Mouse (Mus musculus): Measurements from ENCODE around the gene Kcnj8. TPM values are rescaled to one million over a fixed set of nuclear protein-coding genes. Genes with fewer than 3 reads are reported as not detected.

The Kcnj8 gene
- polyA plus RNA-seq, 1 experiment from 2014 or later: 1.00 TPM

GRCm38 (mm10) chr6:142542082-142542799, 29.2 kb downstream of the Kcnj8 start:
- Histone ChIP-seq H3K4me1 (peaks cover 4% of the 10 kb centered on the region; the same call in 1 of the 2 replicates), H3K27ac (replicated peaks) (no peak overlapping the region), H3K9me3 (no peaks in the 10 kb centered on the region), H3K36me3 (replicated peaks) (no peaks in the 10 kb centered on the region), H3K4me3 (no peak overlapping the region), H3K27me3 (replicated peaks; ENCODE audit: low read depth, poor library complexity, severe bottlenecking) (no peaks in the 10 kb centered on the region)
- no peak for DNase-seq (ENCODE audit: low spot score)
- 85% methylated on average over 8 of the region's 8 CpGs for WGBS

- H3K9me3 ChIP-seq: no peaks in the 10 kb centered on the region
- DNase-seq (ENCODE audit: low spot score): no peak
- H3K27ac ChIP-seq (replicated peaks): no peak overlapping the region
- 92% methylated on average over 10 of the region's 10 CpGs for WGBS
- no peaks in the 10 kb centered on the region for H3K27me3 ChIP-seq (replicated peaks; ENCODE audit: low read depth, poor library complexity, severe bottlenecking)
- H3K4me3 ChIP-seq: no peak overlapping the region
- H3K36me3 ChIP-seq (replicated peaks): no peaks in the 10 kb centered on the region
- peaks cover 4% of the 10 kb centered on the region; the same call in 1 of the 2 replicates for H3K4me1 ChIP-seq
These were observed 30.8 kb downstream of the Kcnj8 start for GRCm38 (mm10) chr6:142540561-142541160.

- no peaks in the 10 kb centered on the region for H3K36me3 ChIP-seq (replicated peaks)
- 83% methylated on average over 5 of the region's 5 CpGs for WGBS
- no peaks in the 10 kb centered on the region for H3K27me3 ChIP-seq (replicated peaks; ENCODE audit: low read depth, poor library complexity, severe bottlenecking)
- no peak overlapping the region for H3K27ac ChIP-seq (replicated peaks)
- no peak for DNase-seq (ENCODE audit: low spot score)
- no peaks in the 10 kb centered on the region for H3K9me3 ChIP-seq
- peaks cover 2% of the 10 kb centered on the region; the same call in 1 of the 2 replicates for H3K4me1 ChIP-seq
- no peak overlapping the region for H3K4me3 ChIP-seq
These were observed 31.3 kb downstream of the Kcnj8 start for GRCm38 (mm10) chr6:142540131-142540530.

- no peak for DNase-seq (ENCODE audit: low spot score)
- H3K9me3 ChIP-seq: no peaks in the 10 kb centered on the region
- H3K27me3 ChIP-seq (replicated peaks; ENCODE audit: low read depth, poor library complexity, severe bottlenecking): no peaks in the 10 kb centered on the region
- H3K4me3 ChIP-seq: no peak overlapping the region
- H3K36me3 ChIP-seq (replicated peaks): no peaks in the 10 kb centered on the region
- no peaks in the 10 kb centered on the region for H3K4me1 ChIP-seq
- 83% methylated on average over 17 of the region's 17 CpGs for WGBS
- no peak overlapping the region for H3K27ac ChIP-seq (replicated peaks)
These were observed 32.9 kb downstream of the Kcnj8 start for GRCm38 (mm10) chr6:142538503-142538902.

GRCm38 (mm10) chr6:142533412-142533811, 38.0 kb downstream of the Kcnj8 start:
- DNase-seq (ENCODE audit: low spot score): no peak
- 84% methylated on average over 5 of the region's 5 CpGs for WGBS
- Histone ChIP-seq H3K27me3 (replicated peaks; ENCODE audit: low read depth, poor library complexity, severe bottlenecking) (no peaks in the 10 kb centered on the region), H3K36me3 (replicated peaks) (no peaks in the 10 kb centered on the region), H3K9me3 (no peaks in the 10 kb centered on the region), H3K4me3 (no peak overlapping the region), H3K27ac (replicated peaks) (no peak overlapping the region), H3K4me1 (no peaks in the 10 kb centered on the region)

GRCm38 (mm10) chr6:142532686-142533085, 38.7 kb downstream of the Kcnj8 start:
- Histone ChIP-seq H3K27ac (replicated peaks) (no peak overlapping the region), H3K4me3 (no peak overlapping the region), H3K4me1 (no peaks in the 10 kb centered on the region), H3K9me3 (no peaks in the 10 kb centered on the region), H3K36me3 (replicated peaks) (no peaks in the 10 kb centered on the region), H3K27me3 (replicated peaks; ENCODE audit: low read depth, poor library complexity, severe bottlenecking) (no peaks in the 10 kb centered on the region)
- 93% methylated on average over 2 of the region's 2 CpGs for WGBS
- DNase-seq (ENCODE audit: low spot score): no peak

GRCm38 (mm10) chr6:142532141-142532540, 39.3 kb downstream of the Kcnj8 start:
- Histone ChIP-seq H3K27ac (replicated peaks) (no peak overlapping the region), H3K36me3 (replicated peaks) (no peaks in the 10 kb centered on the region), H3K4me1 (no peaks in the 10 kb centered on the region), H3K4me3 (no peak overlapping the region), H3K9me3 (no peaks in the 10 kb centered on the region), H3K27me3 (replicated peaks; ENCODE audit: low read depth, poor library complexity, severe bottlenecking) (no peaks in the 10 kb centered on the region)
- WGBS: 94% methylated on average over 17 of the region's 17 CpGs
- no peak for DNase-seq (ENCODE audit: low spot score)

- Histone ChIP-seq H3K27me3 (replicated peaks; ENCODE audit: low read depth, poor library complexity, severe bottlenecking) (no peaks in the 10 kb centered on the region), H3K27ac (replicated peaks) (no peak overlapping the region), H3K36me3 (replicated peaks) (no peaks in the 10 kb centered on the region), H3K4me1 (no peaks in the 10 kb centered on the region), H3K9me3 (no peaks in the 10 kb centered on the region), H3K4me3 (no peak overlapping the region)
- WGBS: 84% methylated on average over 5 of the region's 5 CpGs
- no peak for DNase-seq (ENCODE audit: low spot score)
These were observed 41.0 kb downstream of the Kcnj8 start for GRCm38 (mm10) chr6:142530378-142530777.

- Histone ChIP-seq H3K9me3 (no peaks in the 10 kb centered on the region), H3K4me1 (no peaks in the 10 kb centered on the region), H3K27me3 (replicated peaks; ENCODE audit: low read depth, poor library complexity, severe bottlenecking) (no peaks in the 10 kb centered on the region), H3K4me3 (no peak overlapping the region), H3K36me3 (replicated peaks) (no peaks in the 10 kb centered on the region), H3K27ac (replicated peaks) (0 out of 2 replicates have a peak overlapping the region, but pooled peaks have one; percentile 7)
- DNase-seq (ENCODE audit: low spot score): no peak
- 85% methylated on average over 8 of the region's 8 CpGs for WGBS
These were observed 41.7 kb downstream of the Kcnj8 start for GRCm38 (mm10) chr6:142529680-142530079.

- H3K36me3 ChIP-seq (replicated peaks): no peaks in the 10 kb centered on the region
- WGBS: 68% methylated on average over 1 of the region's 1 CpGs
- no peaks in the 10 kb centered on the region for H3K27me3 ChIP-seq (replicated peaks; ENCODE audit: low read depth, poor library complexity, severe bottlenecking)
- no peaks in the 10 kb centered on the region for H3K9me3 ChIP-seq
- DNase-seq (ENCODE audit: low spot score): no peak
- H3K4me1 ChIP-seq: no peaks in the 10 kb centered on the region
- H3K4me3 ChIP-seq: no peak overlapping the region
- no peak overlapping the region for H3K27ac ChIP-seq (replicated peaks)
These were observed 43.4 kb downstream of the Kcnj8 start for GRCm38 (mm10) chr6:142527931-142528562.

- Histone ChIP-seq H3K27me3 (replicated peaks; ENCODE audit: low read depth, poor library complexity, severe bottlenecking) (no peaks in the 10 kb centered on the region), H3K27ac (replicated peaks) (no peak overlapping the region), H3K4me1 (no peaks in the 10 kb centered on the region), H3K9me3 (no peaks in the 10 kb centered on the region), H3K36me3 (replicated peaks) (no peaks in the 10 kb centered on the region), H3K4me3 (no peak overlapping the region)
- DNase-seq (ENCODE audit: low spot score): peak; percentile 73
- WGBS: 11% methylated on average over 4 of the region's 4 CpGs
These were observed 46.6 kb downstream of the Kcnj8 start for GRCm38 (mm10) chr6:142524635-142525308.

GRCm38 (mm10) chr6:142521591-142522110, 49.8 kb downstream of the Kcnj8 start:
- Histone ChIP-seq H3K27me3 (replicated peaks; ENCODE audit: low read depth, poor library complexity, severe bottlenecking) (no peaks in the 10 kb centered on the region), H3K27ac (replicated peaks) (no peak overlapping the region), H3K36me3 (replicated peaks) (no peaks in the 10 kb centered on the region), H3K9me3 (no peaks in the 10 kb centered on the region), H3K4me3 (no peak overlapping the region), H3K4me1 (no peaks in the 10 kb centered on the region)
- WGBS: 84% methylated on average over 12 of the region's 12 CpGs
- DNase-seq (ENCODE audit: low spot score): no peak
